Mouse (Mus musculus): ENCODE data around the gene Insl6.

Insl6 gene

GRCm38 (mm10) chr19:29325053-29325851 lies at the start of gene Insl6:
Gene Insl6, minus strand, starts transcription at chr19:29325356.
- DNase-seq (ENCODE audit: low spot score): peak; percentile 74

GRCm38 (mm10) chr19:29374947-29375346 lies 49.8 kb upstream of the Insl6 start:
- DNase-seq (ENCODE audit: low spot score): no peak

GRCm38 (mm10) chr19:29373438-29373837 lies 48.3 kb upstream of the Insl6 start:
- no peak for DNase-seq (ENCODE audit: low spot score)

GRCm38 (mm10) chr19:29372621-29373020 lies 47.5 kb upstream of the Insl6 start:
- no peak for DNase-seq (ENCODE audit: low spot score)

DNA sequence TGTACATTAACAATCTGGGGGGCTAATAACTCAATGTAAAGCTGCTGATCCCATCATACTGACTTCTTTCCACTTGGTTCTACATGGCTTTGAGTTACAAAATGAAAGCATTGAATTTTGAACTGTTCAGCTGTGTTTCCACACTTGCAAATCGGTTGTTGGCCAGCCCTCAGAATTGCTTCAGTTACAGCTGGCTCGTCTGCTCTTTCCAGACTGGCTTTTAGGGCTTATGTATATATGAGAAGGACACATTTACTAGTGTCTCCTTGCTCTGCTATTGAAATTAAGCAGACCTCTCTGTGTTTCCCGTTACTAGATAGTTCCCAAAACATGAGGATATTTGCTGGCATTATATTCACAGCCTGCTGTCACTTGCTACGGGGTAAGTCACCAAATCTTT lies 47.0 kb upstream of the Insl6 start:
- DNase-seq (ENCODE audit: low spot score): no peak

DNA sequence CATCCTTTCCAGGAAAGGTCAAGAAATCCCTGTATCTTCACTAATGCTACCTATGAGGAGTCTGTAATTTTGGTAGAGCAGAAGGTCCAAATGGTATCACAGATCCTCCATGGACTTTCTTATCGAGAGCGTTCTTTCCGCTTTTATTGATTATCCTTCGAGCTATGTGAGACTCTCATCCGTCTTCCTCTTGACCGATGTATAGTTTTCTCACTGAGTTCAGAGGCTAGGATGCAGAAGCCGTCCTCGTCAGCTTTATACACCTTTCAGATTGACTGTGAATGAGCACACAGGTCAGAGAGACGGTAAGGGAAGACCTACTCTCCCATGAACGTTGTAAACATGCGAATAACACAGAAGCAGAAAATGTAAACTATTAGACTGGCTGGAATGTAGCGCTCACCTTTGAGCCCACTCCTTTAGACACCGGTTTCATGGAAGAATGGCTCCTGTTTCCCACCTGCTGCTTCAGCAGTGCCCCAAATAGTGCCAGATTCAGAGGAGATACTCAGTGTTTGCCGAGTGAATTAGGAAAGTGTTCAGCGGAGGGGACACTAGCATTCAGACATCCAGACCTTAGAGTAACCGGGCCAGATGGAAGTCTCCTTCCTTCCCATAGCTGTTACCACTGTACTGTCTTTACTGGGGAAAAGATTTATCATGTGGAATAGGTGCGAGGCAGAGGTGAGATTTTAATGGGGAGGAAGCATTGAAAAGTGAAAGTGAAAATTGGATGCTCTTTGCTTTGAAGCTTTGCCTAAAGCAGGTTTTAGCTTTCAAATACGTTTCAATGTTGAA lies 46.3 kb upstream of the Insl6 start:
- DNase-seq (ENCODE audit: low spot score): no peak

GRCm38 (mm10) chr19:29370545-29371283 lies 45.6 kb upstream of the Insl6 start:
- no peak for DNase-seq (ENCODE audit: low spot score)

- no peak for DNase-seq (ENCODE audit: low spot score)
Measured at GRCm38 (mm10) chr19:29370112-29370511, 45.0 kb upstream of the Insl6 start.

DNA sequence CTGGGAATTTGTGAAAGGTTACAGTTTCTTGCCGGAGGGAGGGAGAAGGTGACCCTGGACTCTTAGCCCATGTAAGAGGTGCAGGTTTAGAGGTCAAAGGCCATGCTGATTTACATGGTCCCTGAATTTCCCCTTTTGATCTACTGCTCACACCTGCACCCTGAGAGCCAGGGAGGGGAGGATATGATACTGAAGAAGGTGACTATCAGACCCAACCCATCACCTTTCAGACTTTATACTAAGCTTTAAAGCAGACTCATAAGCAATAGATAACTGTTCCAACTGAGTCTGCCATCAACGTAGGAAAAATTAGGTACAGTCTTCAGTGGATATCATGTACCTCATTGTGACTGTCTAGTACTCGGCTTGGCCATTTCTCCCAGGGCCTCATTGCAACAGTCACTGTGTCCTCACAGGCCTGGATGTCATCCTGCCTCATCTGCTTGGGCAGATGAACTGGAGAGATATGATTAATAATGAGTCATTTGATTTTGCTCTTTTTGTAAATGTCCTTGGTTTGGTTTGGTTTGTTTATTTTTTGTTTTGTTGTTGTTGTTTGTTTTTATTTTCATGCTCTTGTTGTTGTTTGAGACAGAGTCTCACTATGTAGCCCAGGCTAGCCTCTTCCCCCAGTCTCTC lies 43.6 kb upstream of the Insl6 start:
- DNase-seq (ENCODE audit: low spot score): no peak

DNA sequence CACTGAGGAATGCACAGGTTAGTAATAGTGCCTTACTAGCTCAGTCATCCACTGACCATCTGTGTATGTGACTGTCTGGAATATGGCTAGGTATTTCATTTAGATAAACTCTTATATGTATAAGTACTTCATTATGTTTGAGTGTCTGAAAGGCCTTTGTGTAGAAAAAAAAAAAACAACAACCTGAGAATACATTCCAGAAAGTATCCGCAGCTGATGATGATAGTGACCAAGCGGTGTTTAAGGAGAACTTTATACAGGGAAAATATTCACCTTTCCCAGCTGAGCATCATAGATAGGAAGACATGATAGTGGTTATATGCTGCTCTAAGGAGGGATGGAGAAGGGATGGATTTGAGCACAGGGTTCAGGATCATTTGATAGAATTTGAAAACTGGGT lies 42.9 kb upstream of the Insl6 start:
- DNase-seq (ENCODE audit: low spot score): no peak

- peak; percentile 74 for DNase-seq (ENCODE audit: low spot score)
Measured at GRCm38 (mm10) chr19:29366969-29367622, 41.9 kb upstream of the Insl6 start, which contains the start of the genes Plgrkt and Cd274. Gene Plgrkt, minus strand, starts transcription at chr19:29367390. Gene Cd274, plus strand, starts transcription at chr19:29367455.

- no peak for DNase-seq (ENCODE audit: low spot score)
Measured at GRCm38 (mm10) chr19:29366226-29366968, 41.2 kb upstream of the Insl6 start.

- DNase-seq (ENCODE audit: low spot score): no peak
Measured at GRCm38 (mm10) chr19:29365105-29365504, 39.9 kb upstream of the Insl6 start.

DNA sequence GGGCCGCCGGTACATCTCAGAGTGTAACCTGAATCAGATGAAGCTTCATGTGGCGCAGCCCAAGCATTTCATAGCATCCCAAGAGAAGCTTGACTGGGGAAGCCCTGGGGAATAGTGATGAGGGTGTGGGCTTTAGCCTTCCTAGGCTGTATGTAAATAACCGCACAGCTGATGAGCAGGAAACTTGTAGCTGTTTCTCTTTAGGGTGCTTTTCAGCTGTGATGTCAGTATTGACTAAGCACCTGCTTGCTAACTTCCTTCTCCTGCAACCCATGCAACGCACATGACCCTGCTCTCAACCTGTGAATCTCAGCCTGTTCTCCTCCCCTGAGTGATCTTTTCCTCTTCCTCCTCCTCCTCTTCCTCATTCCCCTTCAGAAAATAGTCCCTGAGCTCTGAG lies 38.9 kb upstream of the Insl6 start:
- no peak for DNase-seq (ENCODE audit: low spot score)

DNA sequence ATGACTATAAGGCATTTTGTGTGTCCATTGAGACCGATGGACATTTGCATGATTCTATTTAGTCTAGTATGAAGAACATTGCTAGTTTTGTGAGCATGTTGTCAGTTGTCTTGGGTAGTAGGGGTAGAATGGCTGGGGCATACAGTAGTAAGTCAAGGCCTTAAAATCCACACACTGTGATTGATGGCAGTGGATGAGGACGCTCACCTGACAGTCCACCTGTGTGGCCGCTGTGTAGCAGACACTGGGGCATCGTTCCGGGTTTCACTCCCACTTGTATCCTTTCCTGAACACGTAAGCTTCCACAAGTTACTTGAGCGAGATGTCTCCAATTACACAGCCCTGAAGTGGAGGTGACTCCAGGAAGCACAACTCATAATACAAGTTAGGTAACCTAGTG lies 38.4 kb upstream of the Insl6 start:
- no peak for DNase-seq (ENCODE audit: low spot score)

- no peak for DNase-seq (ENCODE audit: low spot score)
Measured at GRCm38 (mm10) chr19:29362173-29362930, 37.2 kb upstream of the Insl6 start.

- DNase-seq (ENCODE audit: low spot score): peak; percentile 86
Measured at GRCm38 (mm10) chr19:29361468-29362130, 36.4 kb upstream of the Insl6 start.

DNA sequence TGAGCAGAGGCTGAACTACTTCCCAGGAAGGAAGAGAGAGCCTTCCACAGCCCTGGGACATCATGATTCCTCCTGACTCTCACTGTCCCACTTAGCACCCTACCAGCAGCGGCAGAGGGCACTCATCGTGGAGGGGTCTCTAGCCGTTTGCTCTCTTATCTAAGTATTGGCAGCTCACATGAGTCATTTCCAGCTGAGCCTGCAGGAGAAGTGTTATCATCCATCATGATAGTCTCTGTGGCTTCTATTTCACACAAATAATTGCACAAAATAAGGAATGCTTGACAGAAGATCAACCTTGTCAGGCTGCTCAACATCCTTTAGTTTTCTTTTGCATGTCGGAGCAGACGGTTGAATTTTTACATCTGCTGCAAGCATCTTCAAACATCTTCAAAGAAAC lies 35.1 kb upstream of the Insl6 start:
- no peak for DNase-seq (ENCODE audit: low spot score)

- no peak for DNase-seq (ENCODE audit: low spot score)
Measured at GRCm38 (mm10) chr19:29356281-29356680, 31.1 kb upstream of the Insl6 start.

Data from ovary, postnatal 36 days (tissue).